ENCODE assay signal across 8 mouse cellular contexts in the genomic region with DNA sequence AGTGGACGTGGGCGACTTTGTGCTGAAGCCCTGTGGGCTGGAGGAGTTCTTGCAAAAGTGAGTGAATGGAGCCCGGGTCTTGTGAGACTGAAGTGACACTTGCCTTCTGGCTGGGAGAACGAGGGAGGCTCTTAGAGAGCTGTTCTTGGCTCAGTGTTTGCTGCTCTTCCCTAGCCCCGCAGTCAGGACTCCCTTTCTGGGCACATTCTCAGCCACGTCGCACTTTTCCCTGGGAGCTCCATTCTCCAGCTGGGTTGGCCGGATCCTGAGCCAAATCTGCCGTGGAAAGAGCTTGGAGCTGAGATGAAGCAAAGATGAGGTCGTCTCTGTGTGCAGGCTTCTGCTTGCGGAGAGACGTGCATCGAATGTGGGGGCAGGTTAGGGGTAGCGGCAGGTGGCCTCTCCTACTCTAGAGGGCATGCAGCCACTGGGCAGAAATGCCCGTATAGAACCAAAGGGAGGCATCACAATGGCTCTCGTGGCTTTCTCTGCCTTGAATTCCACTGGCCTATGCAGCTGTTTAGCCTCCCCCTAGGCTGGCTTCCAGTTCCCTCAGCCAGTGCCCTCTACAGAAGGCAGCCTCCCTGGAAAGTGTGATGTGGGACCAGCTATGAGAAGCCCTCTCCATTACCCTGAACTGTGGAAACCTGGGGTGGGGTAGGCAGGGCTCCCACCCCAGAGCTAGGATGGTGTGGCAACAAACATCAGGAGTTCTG. TPM values are rescaled to one million over a fixed set of nuclear protein-coding genes. Genes with fewer than 3 reads are reported as not detected.
DNase-seq lines count a peak whose midpoint lies in the region; ATAC-seq and TF ChIP-seq lines count a peak whose summit lies in the region.

No protein-coding gene starts in this region.

- intact Hi-C loops in gastrocnemius, postnatal 36 days (cut with DNase I) = no loop called here
- intact Hi-C loops in left cerebral cortex, adult 2 months (cut with DNase I) = loop anchor here (2.0 kb wide), 1 partner anchor 25 kb away; no protein-coding TSS in a partner anchor

- no peaks in the 10 kb centered on the region for H3K36me3 ChIP-seq in liver, embryonic 13.5 days
- H3K36me3 ChIP-seq in liver, embryonic 12.5 days = no peaks in the 10 kb centered on the region
- peaks cover 33% of the 10 kb centered on the region for H3K36me3 ChIP-seq in embryonic facial prominence, embryonic 13.5 days
- no peaks in the 10 kb centered on the region for H3K36me3 ChIP-seq in stomach, embryonic 15.5 days

- H3K4me2 ChIP-seq in liver, embryonic 13.5 days = no peak overlapping the region
- H3K4me2 ChIP-seq in liver, embryonic 12.5 days = no peak overlapping the region
- no peak overlapping the region for H3K4me2 ChIP-seq in embryonic facial prominence, embryonic 13.5 days
- H3K4me2 ChIP-seq in stomach, embryonic 15.5 days = no peak overlapping the region

- H3K4me3 ChIP-seq in liver, embryonic 13.5 days (replicated peaks) = no peak overlapping the region
- H3K4me3 ChIP-seq in liver, embryonic 12.5 days = no peak overlapping the region
- H3K4me3 ChIP-seq in embryonic facial prominence, embryonic 13.5 days = no peak overlapping the region
- H3K4me3 ChIP-seq in left cerebral cortex, adult 2 months = no peak overlapping the region
- no peak overlapping the region for H3K4me3 ChIP-seq in stomach, embryonic 15.5 days (replicated peaks)

- no peak for ATAC-seq in liver, embryonic 13.5 days (ENCODE audit: low read depth)
- ATAC-seq in liver, embryonic 12.5 days = no peak
- no peak for ATAC-seq in embryonic facial prominence, embryonic 13.5 days (ENCODE audit: insufficient number of reproducible peaks, insufficient read depth, low FRiP score, low TSS enrichment, low read depth)
- no peak for ATAC-seq in stomach, embryonic 15.5 days (ENCODE audit: insufficient read depth, low FRiP score, low read depth)

- TF ChIP-seq CTCF in left cerebral cortex, adult 2 months (IDR thresholded peaks at IDR 0.05) = no peak

- 53% methylated on average over 16 of the region's 16 CpGs for WGBS in liver, embryonic 13.5 days (ENCODE audit: insufficient replicate concordance)
- WGBS in liver, embryonic 12.5 days (ENCODE audit: insufficient replicate concordance) = 58% methylated on average over 16 of the region's 16 CpGs
- WGBS in embryonic facial prominence, embryonic 13.5 days = 71% methylated on average over 16 of the region's 16 CpGs
- WGBS in stomach, embryonic 15.5 days = 59% methylated on average over 16 of the region's 16 CpGs

- H3K9me3 ChIP-seq in liver, embryonic 13.5 days (replicated peaks) = no peaks in the 10 kb centered on the region
- H3K9me3 ChIP-seq in liver, embryonic 12.5 days (replicated peaks) = no peaks in the 10 kb centered on the region
- no peaks in the 10 kb centered on the region for H3K9me3 ChIP-seq in embryonic facial prominence, embryonic 13.5 days
- no peaks in the 10 kb centered on the region for H3K9me3 ChIP-seq in stomach, embryonic 15.5 days

- H3K4me1 ChIP-seq in liver, embryonic 13.5 days (replicated peaks) = peaks cover 37% of the 10 kb centered on the region
- H3K4me1 ChIP-seq in liver, embryonic 12.5 days = peaks cover 65% of the 10 kb centered on the region
- H3K4me1 ChIP-seq in embryonic facial prominence, embryonic 13.5 days = peaks cover 29% of the 10 kb centered on the region
- peaks cover 41% of the 10 kb centered on the region for H3K4me1 ChIP-seq in stomach, embryonic 15.5 days

- DNase-seq in liver, embryonic 13.5 days = no peak
- DNase-seq in gastrocnemius, postnatal 36 days = peak; percentile 62 to 68
- DNase-seq in left cerebral cortex, adult 2 months (ENCODE audit: extremely low spot score in 1 of 2, low spot score in 2 of 2) = peak in 1 of 2 experiments; percentile 57
- DNase-seq in adrenal gland, postnatal 25 days = no peak
- DNase-seq in adrenal gland, postnatal 36 days = no peak

- H3K27ac ChIP-seq in liver, embryonic 13.5 days = peak overlapping the region; percentile 61; the same call in 1 of the 2 replicates
- H3K27ac ChIP-seq in liver, embryonic 12.5 days = no peak overlapping the region
- H3K27ac ChIP-seq in embryonic facial prominence, embryonic 13.5 days = peak overlapping the region; percentile 33; the same call in 1 of the 2 replicates
- H3K27ac ChIP-seq in left cerebral cortex, adult 2 months = peak overlapping the region; percentile 61
- H3K27ac ChIP-seq in stomach, embryonic 15.5 days = peak overlapping the region; percentile 75

- H3K9ac ChIP-seq in liver, embryonic 13.5 days = no peak overlapping the region
- no peak overlapping the region for H3K9ac ChIP-seq in liver, embryonic 12.5 days
- no peak overlapping the region for H3K9ac ChIP-seq in embryonic facial prominence, embryonic 13.5 days
- H3K9ac ChIP-seq in stomach, embryonic 15.5 days = no peak overlapping the region

- H3K27me3 ChIP-seq in liver, embryonic 13.5 days = no peaks in the 10 kb centered on the region; the same call in 1 of the 2 replicates
- H3K27me3 ChIP-seq in liver, embryonic 12.5 days (replicated peaks) = peaks cover 15% of the 10 kb centered on the region
- no peaks in the 10 kb centered on the region for H3K27me3 ChIP-seq in embryonic facial prominence, embryonic 13.5 days
- no peaks in the 10 kb centered on the region for H3K27me3 ChIP-seq in stomach, embryonic 15.5 days (replicated peaks)

RNA-seq across cellular contexts. Expression of a gene that starts 26.4 kb away (rescaled TPM):
- polyA plus RNA-seq in liver, embryonic 13.5 days (2015; fragmentation: Nextera tagmentation; extraction: Ambion mirVana) = 0.82 and 1.2 TPM in 2 replicates
- polyA plus RNA-seq in liver, embryonic 12.5 days (2016; fragmentation: Nextera tagmentation; extraction: Ambion mirVana) = 1.8 and 1.9 TPM in 2 replicates
- 7.4 and 7.9 TPM in 2 replicates for polyA plus RNA-seq in embryonic facial prominence, embryonic 13.5 days (2015; fragmentation: Nextera tagmentation; extraction: Ambion mirVana)
- total RNA-seq in gastrocnemius, postnatal 36 days (2021) = 10 to 100 TPM in 1 of 2 experiments, 1 to 10 TPM in 1; 9.3 to 11.1 TPM
- 10 to 100 TPM; 13.2 to 17.7 TPM for total RNA-seq in left cerebral cortex, adult 2 months (2021)
- polyA plus RNA-seq in stomach, embryonic 15.5 days (2015; fragmentation: Nextera tagmentation; extraction: Ambion mirVana) = 8.3 and 10.7 TPM in 2 replicates
- 7.9 and 8.3 TPM in 2 replicates for total RNA-seq in adrenal gland, postnatal 25 days (2021)
- total RNA-seq in adrenal gland, postnatal 36 days (2021) = 1 to 10 TPM; 5.4 to 6.3 TPM

RNA-seq across cellular contexts. Expression of a gene that starts 41.5 kb away (rescaled TPM):
- 16.6 and 16.8 TPM in 2 replicates for polyA plus RNA-seq in liver, embryonic 13.5 days (2015; fragmentation: Nextera tagmentation; extraction: Ambion mirVana)
- 24.9 and 26.2 TPM in 2 replicates for polyA plus RNA-seq in liver, embryonic 12.5 days (2016; fragmentation: Nextera tagmentation; extraction: Ambion mirVana)
- 41.9 and 46.5 TPM in 2 replicates for polyA plus RNA-seq in embryonic facial prominence, embryonic 13.5 days (2015; fragmentation: Nextera tagmentation; extraction: Ambion mirVana)
- 10 to 100 TPM; 22.7 to 28.1 TPM for total RNA-seq in gastrocnemius, postnatal 36 days (2021)
- total RNA-seq in left cerebral cortex, adult 2 months (2021) = 10 to 100 TPM; 79.0 to 85.9 TPM
- polyA plus RNA-seq in stomach, embryonic 15.5 days (2015; fragmentation: Nextera tagmentation; extraction: Ambion mirVana) = 33.3 and 34.9 TPM in 2 replicates
- 91.6 and 115 TPM in 2 replicates for total RNA-seq in adrenal gland, postnatal 25 days (2021)
- total RNA-seq in adrenal gland, postnatal 36 days (2021) = 10 to 100 TPM; 66.4 to 83.1 TPM

RNA-seq across cellular contexts. Expression of a gene that starts 59.1 kb away (rescaled TPM):
- polyA plus RNA-seq in liver, embryonic 13.5 days (2015; fragmentation: Nextera tagmentation; extraction: Ambion mirVana) = 35.8 and 49.1 TPM in 2 replicates
- polyA plus RNA-seq in liver, embryonic 12.5 days (2016; fragmentation: Nextera tagmentation; extraction: Ambion mirVana) = 60.8 and 63.8 TPM in 2 replicates
- 32.0 and 35.2 TPM in 2 replicates for polyA plus RNA-seq in embryonic facial prominence, embryonic 13.5 days (2015; fragmentation: Nextera tagmentation; extraction: Ambion mirVana)
- total RNA-seq in gastrocnemius, postnatal 36 days (2021) = 10 to 100 TPM; 14.0 to 17.7 TPM
- total RNA-seq in left cerebral cortex, adult 2 months (2021) = 10 to 100 TPM; 41.4 to 44.3 TPM
- polyA plus RNA-seq in stomach, embryonic 15.5 days (2015; fragmentation: Nextera tagmentation; extraction: Ambion mirVana) = 39.3 and 47.8 TPM in 2 replicates
- total RNA-seq in adrenal gland, postnatal 25 days (2021) = 82.5 and 88.1 TPM in 2 replicates
- total RNA-seq in adrenal gland, postnatal 36 days (2021) = 10 to 100 TPM; 92.4 to 97.3 TPM

Comparison
In these comparisons a context has a peak if more than half of its experiments do, and no peak if none do; other contexts are left out.
1. DNase-seq: peak in gastrocnemius, postnatal 36 days (2 of 2); none in liver, embryonic 13.5 days (single experiment), adrenal gland, postnatal 25 days (single experiment) and adrenal gland, postnatal 36 days (0 of 2).